Mouse (Mus musculus) spleen, adult 10 weeks (tissue): Measurements from ENCODE around the gene Tm4sf4. TPM values are rescaled to one million over a fixed set of nuclear protein-coding genes. Genes with fewer than 3 reads are reported as not detected.

Experiments
- polyA plus RNA-seq: library from polyadenylated mRNA; stranded (reverse); fragments of 350-450 nt; fragmentation: Illumina TruSeq; extraction: RNeasy Lipid Tissue Mini Kit (QIAGEN cat#74804); gene quantifications from one replicate; pipeline ENCODE4 v1.2.3, GENCODE M21; 2015; ENCODE audit warnings: low replicate concordance; ENCODE audit not compliant: insufficient read depth

Gene Tm4sf4
- not detected for polyA plus RNA-seq

GRCm38 (mm10) chr3:57425089-57425730, at the start of gene Tm4sf4:
Gene Tm4sf4 (plus strand): TSS chr3:57425314.

Other genes with a start within 250 kb of the Tm4sf4 start
- 65.9 TPM for gene Tm4sf1, start 123.3 kb upstream of the Tm4sf4 start, polyA plus RNA-seq
- gene Wwtr1, start 150.6 kb downstream of the Tm4sf4 start, polyA plus RNA-seq = 10.6 TPM
- gene Commd2, start 226.4 kb downstream of the Tm4sf4 start, polyA plus RNA-seq = 46.0 TPM